Mouse (Mus musculus) liver, embryonic 14.5 days (tissue): ENCODE measurements around the gene Lhx8.

Source experiments
- CTCF ChIP-seq: IDR thresholded peaks from 2 replicates; pipeline ENCODE4 v1.5.1; 2016; ENCODE audit warnings: antibody characterized with exemption, low read depth, control low read depth
- EP300 ChIP-seq: IDR thresholded peaks from 2 replicates; pipeline ENCODE4 v1.6.1; 2016; ENCODE audit warnings: antibody characterized with exemption, low read depth

DNA sequence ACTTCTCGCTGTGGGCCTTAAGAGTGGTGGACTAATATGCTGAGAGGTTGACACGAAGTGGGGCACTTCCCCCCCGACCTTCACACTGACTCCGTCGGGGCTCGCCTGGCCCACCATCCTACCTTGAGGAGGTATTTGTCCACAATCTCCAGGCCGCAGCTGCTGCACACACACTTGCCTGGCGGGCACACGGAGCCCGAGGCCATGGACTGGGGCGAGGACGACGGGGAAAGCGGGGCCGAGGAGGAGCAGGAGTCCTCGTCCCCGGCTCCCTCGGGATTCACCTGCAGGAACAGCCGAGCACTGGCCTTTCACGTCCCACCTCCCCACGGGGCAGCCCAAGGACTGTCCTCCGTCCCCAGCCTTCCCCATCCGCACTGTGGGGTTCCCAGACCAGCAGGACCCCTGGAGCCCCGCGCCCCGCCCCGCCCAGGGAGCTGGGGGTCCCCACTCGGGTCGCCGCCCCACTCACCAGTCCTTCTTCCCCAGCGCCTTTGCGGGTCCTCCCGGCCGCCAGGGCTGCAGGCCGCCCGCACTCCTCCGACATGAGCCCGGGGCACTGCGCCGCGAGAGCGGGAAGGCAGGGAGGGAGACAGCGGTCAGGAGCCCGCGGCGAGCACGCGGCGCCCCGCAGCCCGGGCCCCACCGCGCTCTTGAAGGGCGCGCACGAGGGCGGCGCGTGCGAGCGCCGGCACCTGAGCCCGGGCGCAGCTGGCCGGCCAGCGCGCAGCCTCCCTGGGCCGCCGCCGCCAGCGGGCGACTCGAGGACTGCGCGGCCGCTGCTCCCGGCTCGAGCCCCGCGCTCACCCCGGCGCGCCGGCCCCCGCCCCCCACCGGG lies 2.4 kb downstream of the Lhx8 start:
- no peak for TF ChIP-seq CTCF
- no peak for TF ChIP-seq EP300
